Mouse (Mus musculus) small intestine, adult 2 months (tissue): ENCODE measurements around the gene Rbms3. TPM values are rescaled to one million over a fixed set of nuclear protein-coding genes. Genes with fewer than 3 reads are reported as not detected.

ENCODE experiments used
- H3K27ac ChIP-seq: fragments of 200-500 bp; 2 replicates; pipeline ENCODE4 v1.5.1; 2012; ENCODE audit warnings: low read depth, low read length, control low read depth, inconsistent platforms; ENCODE audit not compliant: insufficient read depth
- H3K27me3 ChIP-seq: fragments of 200-500 bp; 2 replicates; pipeline ENCODE4 v1.6.1; 2012; ENCODE audit warnings: mild to moderate bottlenecking, moderate library complexity, low read length, inconsistent platforms; ENCODE audit not compliant: control insufficient read depth, insufficient read depth
- H3K36me3 ChIP-seq: fragments of 200-500 bp; 2 replicates; pipeline ENCODE4 v1.6.1; 2012; ENCODE audit warnings: mild to moderate bottlenecking, low read length, control low read depth, inconsistent platforms; ENCODE audit not compliant: control insufficient read depth, insufficient read depth
- H3K4me1 ChIP-seq: fragments of 200-500 bp; 2 replicates; pipeline ENCODE4 v1.6.1; 2012; ENCODE audit warnings: low read length, inconsistent platforms, mixed read lengths; ENCODE audit not compliant: control insufficient read depth, insufficient read depth, insufficient read length
- H3K4me3 ChIP-seq: fragments of 200-500 bp; 2 replicates; pipeline ENCODE4 v1.5.1; 2012; ENCODE audit warnings: low read depth, mild to moderate bottlenecking, control low read depth, inconsistent platforms, low read length, moderate library complexity
- CTCF ChIP-seq: fragments of 200-500 bp; IDR thresholded peaks from 2 replicates; pipeline ENCODE4 v1.5.1; 2012; ENCODE audit warnings: low read depth, mild to moderate bottlenecking, control low read depth, inconsistent platforms, low read length, moderate library complexity, mixed read lengths; ENCODE audit not compliant: insufficient replicate concordance, insufficient read length; ENCODE audit errors: extremely low read depth
- POLR2A ChIP-seq: fragments of 200-500 bp; IDR thresholded peaks from 2 replicates; pipeline ENCODE4 v1.6.1; 2012; ENCODE audit warnings: low read depth, mild to moderate bottlenecking, control low read depth, inconsistent platforms, low read length, moderate library complexity
- WGBS: fragments of 180-500 bp; shearing (Covaris S2); methylation state at CpG from one replicate; pipeline ENCODE4 v1.1.7; 2018; 5-methylcytosine and 5-hydroxymethylcytosine counted together
- polyA plus RNA-seq: library from polyadenylated mRNA; depleted of rRNA; stranded (reverse); fragments of >200 nt; gene quantifications from 2 replicates; pipeline ENCODE4 v1.2.3, GENCODE M21; 2012

Gene Rbms3
- polyA plus RNA-seq, 1 experiment, result 3.3 TPM

GRCm38 (mm10) chr9:116633786-116634185 is 995.9 kb downstream of the Rbms3 start:
- no peak overlapping the region for H3K27ac ChIP-seq
- H3K36me3 ChIP-seq, result no peaks in the 10 kb centered on the region
- H3K4me3 ChIP-seq, result no peak overlapping the region
- TF ChIP-seq CTCF (no peak), POLR2A (no peak)
- 72% methylated on average over 5 of the region's 5 CpGs for WGBS
- H3K27me3 ChIP-seq, result no peaks in the 10 kb centered on the region
- no peaks in the 10 kb centered on the region for H3K4me1 ChIP-seq

- no peak overlapping the region for H3K4me3 ChIP-seq
- H3K36me3 ChIP-seq, result no peaks in the 10 kb centered on the region
- WGBS, result 39% methylated on average over 1 of the region's 1 CpGs
- no peaks in the 10 kb centered on the region for H3K4me1 ChIP-seq
- no peaks in the 10 kb centered on the region for H3K27me3 ChIP-seq
- TF ChIP-seq CTCF (no peak), POLR2A (no peak)
- no peak overlapping the region for H3K27ac ChIP-seq
Observed at GRCm38 (mm10) chr9:116633075-116633474, 996.6 kb downstream of the Rbms3 start.

- WGBS, result 82% methylated on average over 1 of the region's 1 CpGs
- Histone ChIP-seq H3K27ac (no peak overlapping the region), H3K4me3 (no peak overlapping the region), H3K4me1 (no peaks in the 10 kb centered on the region), H3K27me3 (no peaks in the 10 kb centered on the region), H3K36me3 (no peaks in the 10 kb centered on the region)
- TF ChIP-seq CTCF, result no peak
- TF ChIP-seq POLR2A, result no peak
Observed at GRCm38 (mm10) chr9:116631816-116632215, 997.9 kb downstream of the Rbms3 start.

GRCm38 (mm10) chr9:116630805-116631204 is 998.9 kb downstream of the Rbms3 start:
- H3K36me3 ChIP-seq, result no peaks in the 10 kb centered on the region
- no peak overlapping the region for H3K27ac ChIP-seq
- no peak for TF ChIP-seq POLR2A
- no peak for TF ChIP-seq CTCF
- H3K27me3 ChIP-seq, result no peaks in the 10 kb centered on the region
- 23% methylated on average over 10 of the region's 10 CpGs for WGBS
- H3K4me1 ChIP-seq, result no peaks in the 10 kb centered on the region
- no peak overlapping the region for H3K4me3 ChIP-seq

GRCm38 (mm10) chr9:116620434-116620833 is 1009.3 kb downstream of the Rbms3 start:
- Histone ChIP-seq H3K36me3 (no peaks in the 10 kb centered on the region), H3K27ac (no peak overlapping the region), H3K27me3 (no peaks in the 10 kb centered on the region), H3K4me3 (no peak overlapping the region), H3K4me1 (no peaks in the 10 kb centered on the region)
- WGBS, result 78% methylated on average over 5 of the region's 5 CpGs
- no peak for TF ChIP-seq POLR2A
- TF ChIP-seq CTCF, result no peak

GRCm38 (mm10) chr9:116618886-116619285 is 1010.8 kb downstream of the Rbms3 start:
- Histone ChIP-seq H3K36me3 (no peaks in the 10 kb centered on the region), H3K4me1 (no peaks in the 10 kb centered on the region), H3K27ac (no peak overlapping the region), H3K4me3 (no peak overlapping the region), H3K27me3 (no peaks in the 10 kb centered on the region)
- no peak for TF ChIP-seq CTCF
- no peak for TF ChIP-seq POLR2A
- WGBS, result 94% methylated on average over 5 of the region's 5 CpGs

GRCm38 (mm10) chr9:116613276-116613675 is 1016.4 kb downstream of the Rbms3 start:
- H3K27ac ChIP-seq, result no peak overlapping the region
- no peak overlapping the region for H3K4me3 ChIP-seq
- no peaks in the 10 kb centered on the region for H3K27me3 ChIP-seq
- TF ChIP-seq POLR2A (no peak), CTCF (no peak)
- no peaks in the 10 kb centered on the region for H3K36me3 ChIP-seq
- no peaks in the 10 kb centered on the region for H3K4me1 ChIP-seq
- WGBS, result 81% methylated on average over 7 of the region's 7 CpGs

- Histone ChIP-seq H3K4me3 (no peak overlapping the region), H3K4me1 (no peaks in the 10 kb centered on the region), H3K27me3 (no peaks in the 10 kb centered on the region), H3K27ac (no peak overlapping the region), H3K36me3 (no peaks in the 10 kb centered on the region)
- WGBS, result 95% methylated on average over 10 of the region's 10 CpGs
- TF ChIP-seq POLR2A (no peak), CTCF (no peak)
Observed at GRCm38 (mm10) chr9:116596046-116596445, 1033.7 kb downstream of the Rbms3 start.
